Mouse (Mus musculus) C2C12 (cell line): Measurements from ENCODE around the gene Fto. TPM values are rescaled to one million over a fixed set of nuclear protein-coding genes. Genes with fewer than 3 reads are reported as not detected.

Experiments used
- H3K27me3 ChIP-seq: one replicate; pipeline ENCODE4 v1.6.1; 2011; ENCODE audit not compliant: control insufficient read depth, insufficient read depth, insufficient read length
- H3K36me3 ChIP-seq: one replicate; pipeline ENCODE4 v1.6.1; 2011; ENCODE audit not compliant: control insufficient read depth, insufficient read depth
- H3K4me3 ChIP-seq: one replicate; pipeline ENCODE4 v1.5.1; 2011; ENCODE audit warnings: mild to moderate bottlenecking, control low read depth; ENCODE audit not compliant: poor library complexity, insufficient read depth, severe bottlenecking
- H3K79me2 ChIP-seq: one replicate; pipeline ENCODE4 v1.6.1; 2011; ENCODE audit not compliant: control insufficient read depth, insufficient read depth
- H3K79me3 ChIP-seq: one replicate; pipeline ENCODE4 v1.6.1; 2011; ENCODE audit warnings: low read depth, control low read depth
- H3ac ChIP-seq: one replicate; pipeline ENCODE3; 2011; ENCODE audit warnings: low read depth; ENCODE audit not compliant: control insufficient read depth, insufficient read length
- CEBPB ChIP-seq: IDR thresholded peaks from one replicate; pipeline ENCODE4 v1.6.1; 2011; ENCODE audit warnings: low read depth, mild to moderate bottlenecking, control low read depth, moderate library complexity
- CTCF ChIP-seq: IDR thresholded peaks from one replicate; pipeline ENCODE4 v1.5.1; 2011; ENCODE audit not compliant: control insufficient read depth, insufficient read depth, insufficient read length
- FOSL1 ChIP-seq: IDR thresholded peaks from one replicate; pipeline ENCODE4 v1.8.0; 2011; ENCODE audit warnings: mild to moderate bottlenecking, low read length; ENCODE audit not compliant: poor library complexity, insufficient read depth, severe bottlenecking
- MAX ChIP-seq: IDR thresholded peaks from one replicate; pipeline ENCODE4 v1.6.1; 2011; ENCODE audit warnings: mild to moderate bottlenecking, control low read depth
- MYOD1 ChIP-seq: IDR thresholded peaks from one replicate; pipeline ENCODE4 v1.6.1; 2011; ENCODE audit warnings: low read depth; ENCODE audit not compliant: control insufficient read depth, insufficient read length
- MYOG ChIP-seq: IDR thresholded peaks from one replicate; pipeline ENCODE4 v1.6.1; 2011; ENCODE audit not compliant: control insufficient read depth, insufficient read length; ENCODE audit errors: extremely low read depth
- USF1 ChIP-seq: IDR thresholded peaks from one replicate; pipeline ENCODE4 v1.6.1; 2011; ENCODE audit warnings: low read depth, mild to moderate bottlenecking, control low read depth, moderate library complexity
- polyA plus RNA-seq: library from polyadenylated mRNA; unstranded; fragments of >200 nt; fragmentation: generic; extraction: Trizol; gene quantifications from one replicate; pipeline ENCODE4 v1.2.1, GENCODE M21; 2012; ENCODE audit warnings: missing spikeins

Fto gene
- polyA plus RNA-seq, 1 experiment: 39.1 TPM

- Histone ChIP-seq H3ac (no peak overlapping the region), H3K27me3 (no peaks in the 10 kb centered on the region), H3K4me3 (no peak overlapping the region), H3K79me3 (peaks cover 12% of the 10 kb centered on the region), H3K79me2 (peaks cover 26% of the 10 kb centered on the region), H3K36me3 (no peaks in the 10 kb centered on the region)
- no peak for TF ChIP-seq MYOG
- TF ChIP-seq MYOD1: no peak
- TF ChIP-seq MAX: no peak
- no peak for TF ChIP-seq CEBPB
- TF ChIP-seq CTCF: no peak
- no peak for TF ChIP-seq USF1
- no peak for TF ChIP-seq FOSL1
Observed at GRCm38 (mm10) chr8:91365804-91366203, 52.5 kb downstream of the Fto start.

- H3K79me2 ChIP-seq: peaks cover 41% of the 10 kb centered on the region
- H3K27me3 ChIP-seq: no peaks in the 10 kb centered on the region
- H3ac ChIP-seq: no peak overlapping the region
- no peaks in the 10 kb centered on the region for H3K36me3 ChIP-seq
- H3K79me3 ChIP-seq: peaks cover 10% of the 10 kb centered on the region
- no peak for TF ChIP-seq MYOD1
- TF ChIP-seq MYOG: no peak
- TF ChIP-seq MAX: no peak
- no peak overlapping the region for H3K4me3 ChIP-seq
Observed at GRCm38 (mm10) chr8:91370899-91371298, 57.6 kb downstream of the Fto start.

- TF ChIP-seq FOSL1 (no peak), MYOD1 (no peak), CEBPB (no peak), MYOG (no peak), MAX (no peak), CTCF (no peak), USF1 (no peak)
- no peaks in the 10 kb centered on the region for H3K27me3 ChIP-seq
- H3K79me3 ChIP-seq: peaks cover 11% of the 10 kb centered on the region
- no peak overlapping the region for H3K4me3 ChIP-seq
- H3K36me3 ChIP-seq: no peaks in the 10 kb centered on the region
- no peak overlapping the region for H3ac ChIP-seq
- peaks cover 41% of the 10 kb centered on the region for H3K79me2 ChIP-seq
Observed at GRCm38 (mm10) chr8:91371995-91372394, 58.7 kb downstream of the Fto start.

- peaks cover 42% of the 10 kb centered on the region for H3K79me2 ChIP-seq
- TF ChIP-seq MYOG (no peak), USF1 (no peak)
- H3K27me3 ChIP-seq: no peaks in the 10 kb centered on the region
- H3ac ChIP-seq: no peak overlapping the region
- H3K36me3 ChIP-seq: no peaks in the 10 kb centered on the region
- no peak overlapping the region for H3K4me3 ChIP-seq
- peaks cover 11% of the 10 kb centered on the region for H3K79me3 ChIP-seq
Observed at GRCm38 (mm10) chr8:91372780-91373577, 59.7 kb downstream of the Fto start.

DNA sequence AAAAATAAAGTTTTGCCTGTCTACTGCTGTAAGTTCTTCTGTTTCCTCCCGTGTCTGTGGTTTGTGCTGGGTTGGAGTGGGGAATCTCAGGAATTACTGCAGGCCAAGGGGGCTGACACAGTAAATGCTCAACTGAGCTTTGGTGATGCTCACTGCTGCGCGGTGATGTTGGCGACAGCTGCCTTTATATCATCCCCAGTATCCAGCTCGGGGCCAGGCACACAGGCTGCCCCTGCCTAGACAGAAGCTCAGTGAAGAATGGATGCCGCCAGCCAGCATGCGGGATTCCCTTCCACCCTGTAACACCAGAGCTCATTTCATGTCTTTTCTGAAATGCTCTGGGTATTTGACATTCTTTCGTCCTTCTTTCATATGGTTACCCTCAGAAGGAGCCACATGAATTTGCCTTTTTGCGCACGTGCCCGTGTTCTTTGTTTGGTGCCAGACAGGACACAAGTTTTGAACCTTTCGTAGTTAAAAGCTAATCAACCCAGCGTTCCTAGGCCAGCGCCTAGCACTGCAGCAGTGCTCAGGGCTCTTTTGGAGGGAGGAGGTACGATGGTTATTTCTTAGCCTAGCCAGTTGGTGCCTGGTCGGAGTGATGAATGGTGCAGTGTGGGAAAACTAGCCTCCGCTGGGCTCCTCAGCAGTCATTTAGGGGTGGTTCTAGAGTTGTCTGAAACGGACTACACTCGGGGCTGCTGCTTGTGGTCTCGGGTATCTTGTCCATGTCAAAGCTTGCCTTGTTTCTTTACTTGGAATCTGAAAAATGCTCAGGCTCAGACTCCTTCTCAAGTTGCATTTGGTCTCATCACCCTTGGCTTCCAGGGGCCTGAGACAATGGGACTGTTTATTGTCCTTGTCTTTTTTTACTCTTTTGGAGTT, 62.0 kb downstream of the Fto start:
- H3K27me3 ChIP-seq: no peaks in the 10 kb centered on the region
- no peak overlapping the region for H3ac ChIP-seq
- no peak overlapping the region for H3K4me3 ChIP-seq
- H3K79me2 ChIP-seq: peaks cover 47% of the 10 kb centered on the region
- TF ChIP-seq MYOD1 (no peak), FOSL1 (no peak), MAX (no peak), MYOG (no peak), USF1 (no peak), CTCF (no peak), CEBPB (no peak)
- peaks cover 3% of the 10 kb centered on the region for H3K36me3 ChIP-seq
- H3K79me3 ChIP-seq: peaks cover 9% of the 10 kb centered on the region

- TF ChIP-seq MYOD1: no peak
- TF ChIP-seq CEBPB: no peak
- TF ChIP-seq MYOG: no peak
- TF ChIP-seq FOSL1: no peak
- no peak for TF ChIP-seq USF1
- no peak for TF ChIP-seq MAX
- no peak for TF ChIP-seq CTCF
- H3K4me3 ChIP-seq: no peak overlapping the region
- H3ac ChIP-seq: no peak overlapping the region
- H3K79me2 ChIP-seq: peaks cover 50% of the 10 kb centered on the region
- H3K79me3 ChIP-seq: peaks cover 13% of the 10 kb centered on the region
- peaks cover 3% of the 10 kb centered on the region for H3K36me3 ChIP-seq
- H3K27me3 ChIP-seq: no peaks in the 10 kb centered on the region
Observed at GRCm38 (mm10) chr8:91376785-91377184, 63.5 kb downstream of the Fto start.
